Mouse (Mus musculus): ENCODE results near the gene Mbtps2. TPM values are rescaled to one million over a fixed set of nuclear protein-coding genes. Genes with fewer than 3 reads are reported as not detected.

The Mbtps2 gene
- polyA plus RNA-seq, 1 experiment from 2014 or later, result 18.3 TPM

GRCm38 (mm10) chrX:157601450-157601849 lies 2.9 kb upstream of the Mbtps2 start:
- Histone ChIP-seq H3K9me3 (ENCODE audit: control insufficient read depth, low read length) (no peaks in the 10 kb centered on the region), H3K4me1 (ENCODE audit: control insufficient read depth, insufficient read depth, low read length) (no peaks in the 10 kb centered on the region), H3K27ac (ENCODE audit: low read depth, low read length) (no peak overlapping the region), H3K4me3 (ENCODE audit: low read depth, low read length) (no peak overlapping the region), H3K4me2 (no peak overlapping the region), H3K9ac (ENCODE audit: low read length) (no peak overlapping the region), H3K36me3 (ENCODE audit: control insufficient read depth, insufficient read depth, low read length) (no peaks in the 10 kb centered on the region), H3K27me3 (ENCODE audit: control insufficient read depth, insufficient read depth, low read length) (peaks cover 7% of the 10 kb centered on the region; the same call in 1 of the 2 replicates)
- peak; percentile 86 for DNase-seq (ENCODE audit: low spot score, missing footprints)
- 9% methylated on average over 3 of the region's 3 CpGs for WGBS
- no peak for ATAC-seq (ENCODE audit: low FRiP score)

- Histone ChIP-seq H3K9me3 (ENCODE audit: control insufficient read depth, low read length) (no peaks in the 10 kb centered on the region), H3K4me2 (peak overlapping the region; percentile 45), H3K36me3 (ENCODE audit: control insufficient read depth, insufficient read depth, low read length) (no peaks in the 10 kb centered on the region), H3K27me3 (ENCODE audit: control insufficient read depth, insufficient read depth, low read length) (peaks cover 10% of the 10 kb centered on the region; the same call in 1 of the 2 replicates), H3K9ac (ENCODE audit: low read length) (peak overlapping the region; percentile 80), H3K4me1 (ENCODE audit: control insufficient read depth, insufficient read depth, low read length) (0 out of 2 replicates have a peak, but pooled peaks cover 3% of the 10 kb centered on the region), H3K27ac (ENCODE audit: low read depth, low read length) (peak overlapping the region; percentile 65; the same call in 1 of the 2 replicates), H3K4me3 (ENCODE audit: low read depth, low read length) (peak overlapping the region; percentile 56)
- DNase-seq (ENCODE audit: low spot score, missing footprints) (no peak), ATAC-seq (ENCODE audit: low FRiP score) (peak; percentile 20; the same call in 1 of the 2 replicates)
- 28% methylated on average over 17 of the region's 17 CpGs for WGBS
Observed at GRCm38 (mm10) chrX:157597585-157598185, 830 bp downstream of the Mbtps2 start.

- Histone ChIP-seq H3K27ac (ENCODE audit: low read depth, low read length) (no peak overlapping the region), H3K9ac (ENCODE audit: low read length) (no peak overlapping the region), H3K4me3 (ENCODE audit: low read depth, low read length) (no peak overlapping the region), H3K9me3 (ENCODE audit: control insufficient read depth, low read length) (no peaks in the 10 kb centered on the region), H3K27me3 (ENCODE audit: control insufficient read depth, insufficient read depth, low read length) (peaks cover 10% of the 10 kb centered on the region; the same call in 1 of the 2 replicates), H3K4me1 (ENCODE audit: control insufficient read depth, insufficient read depth, low read length) (0 out of 2 replicates have a peak, but pooled peaks cover 3% of the 10 kb centered on the region), H3K36me3 (ENCODE audit: control insufficient read depth, insufficient read depth, low read length) (no peaks in the 10 kb centered on the region), H3K4me2 (peak overlapping the region; percentile 45)
- WGBS, result 90% methylated on average over 5 of the region's 5 CpGs
- no peak for ATAC-seq (ENCODE audit: low FRiP score)
- DNase-seq (ENCODE audit: low spot score, missing footprints), result no peak
Observed at GRCm38 (mm10) chrX:157596802-157597201, 1.7 kb downstream of the Mbtps2 start.

GRCm38 (mm10) chrX:157595927-157596326 lies 2.6 kb downstream of the Mbtps2 start:
- WGBS, result 83% methylated on average over 6 of the region's 6 CpGs
- Histone ChIP-seq H3K9me3 (ENCODE audit: control insufficient read depth, low read length) (no peaks in the 10 kb centered on the region), H3K4me3 (ENCODE audit: low read depth, low read length) (no peak overlapping the region), H3K9ac (ENCODE audit: low read length) (no peak overlapping the region), H3K4me1 (ENCODE audit: control insufficient read depth, insufficient read depth, low read length) (0 out of 2 replicates have a peak, but pooled peaks cover 3% of the 10 kb centered on the region), H3K4me2 (no peak overlapping the region), H3K27ac (ENCODE audit: low read depth, low read length) (no peak overlapping the region), H3K27me3 (ENCODE audit: control insufficient read depth, insufficient read depth, low read length) (peaks cover 10% of the 10 kb centered on the region; the same call in 1 of the 2 replicates), H3K36me3 (ENCODE audit: control insufficient read depth, insufficient read depth, low read length) (no peaks in the 10 kb centered on the region)
- no peak for DNase-seq (ENCODE audit: low spot score, missing footprints)
- no peak for ATAC-seq (ENCODE audit: low FRiP score)

GRCm38 (mm10) chrX:157594606-157595005 lies 3.9 kb downstream of the Mbtps2 start:
- H3K9ac ChIP-seq (ENCODE audit: low read length), result no peak overlapping the region
- H3K27ac ChIP-seq (ENCODE audit: low read depth, low read length), result no peak overlapping the region
- no peaks in the 10 kb centered on the region for H3K9me3 ChIP-seq (ENCODE audit: control insufficient read depth, low read length)
- H3K4me3 ChIP-seq (ENCODE audit: low read depth, low read length), result no peak overlapping the region
- no peak overlapping the region for H3K4me2 ChIP-seq
- H3K27me3 ChIP-seq (ENCODE audit: control insufficient read depth, insufficient read depth, low read length), result peaks cover 10% of the 10 kb centered on the region; the same call in 1 of the 2 replicates
- DNase-seq (ENCODE audit: low spot score, missing footprints), result peak; percentile 88
- H3K4me1 ChIP-seq (ENCODE audit: control insufficient read depth, insufficient read depth, low read length), result 0 out of 2 replicates have a peak, but pooled peaks cover 3% of the 10 kb centered on the region
- 18% methylated on average over 2 of the region's 2 CpGs for WGBS
- peak; percentile 77 for ATAC-seq (ENCODE audit: low FRiP score)
- no peaks in the 10 kb centered on the region for H3K36me3 ChIP-seq (ENCODE audit: control insufficient read depth, insufficient read depth, low read length)

GRCm38 (mm10) chrX:157587001-157587400 lies 11.5 kb downstream of the Mbtps2 start:
- H3K36me3 ChIP-seq (ENCODE audit: control insufficient read depth, insufficient read depth, low read length), result no peaks in the 10 kb centered on the region
- no peak overlapping the region for H3K4me3 ChIP-seq (ENCODE audit: low read depth, low read length)
- no peak for ATAC-seq (ENCODE audit: low FRiP score)
- no peaks in the 10 kb centered on the region for H3K4me1 ChIP-seq (ENCODE audit: control insufficient read depth, insufficient read depth, low read length)
- H3K9me3 ChIP-seq (ENCODE audit: control insufficient read depth, low read length), result no peaks in the 10 kb centered on the region
- H3K9ac ChIP-seq (ENCODE audit: low read length), result no peak overlapping the region
- no peak overlapping the region for H3K27ac ChIP-seq (ENCODE audit: low read depth, low read length)
- no peak overlapping the region for H3K4me2 ChIP-seq
- H3K27me3 ChIP-seq (ENCODE audit: control insufficient read depth, insufficient read depth, low read length), result no peaks in the 10 kb centered on the region; the same call in 1 of the 2 replicates
- 68% methylated on average over 5 of the region's 5 CpGs for WGBS
- no peak for DNase-seq (ENCODE audit: low spot score, missing footprints)

- H3K36me3 ChIP-seq (ENCODE audit: control insufficient read depth, insufficient read depth, low read length), result no peaks in the 10 kb centered on the region
- H3K27ac ChIP-seq (ENCODE audit: low read depth, low read length), result no peak overlapping the region
- H3K4me3 ChIP-seq (ENCODE audit: low read depth, low read length), result no peak overlapping the region
- no peak for ATAC-seq (ENCODE audit: low FRiP score)
- no peaks in the 10 kb centered on the region; the same call in 1 of the 2 replicates for H3K27me3 ChIP-seq (ENCODE audit: control insufficient read depth, insufficient read depth, low read length)
- no peaks in the 10 kb centered on the region for H3K4me1 ChIP-seq (ENCODE audit: control insufficient read depth, insufficient read depth, low read length)
- H3K9me3 ChIP-seq (ENCODE audit: control insufficient read depth, low read length), result no peaks in the 10 kb centered on the region
- no peak overlapping the region for H3K9ac ChIP-seq (ENCODE audit: low read length)
- H3K4me2 ChIP-seq, result no peak overlapping the region
- no peak for DNase-seq (ENCODE audit: low spot score, missing footprints)
Observed at GRCm38 (mm10) chrX:157586397-157586796, 12.1 kb downstream of the Mbtps2 start.

GRCm38 (mm10) chrX:157579108-157579614 lies 19.4 kb downstream of the Mbtps2 start:
- Histone ChIP-seq H3K4me3 (ENCODE audit: low read depth, low read length) (no peak overlapping the region), H3K9me3 (ENCODE audit: control insufficient read depth, low read length) (no peaks in the 10 kb centered on the region), H3K4me2 (no peak overlapping the region), H3K27ac (ENCODE audit: low read depth, low read length) (no peak overlapping the region), H3K27me3 (ENCODE audit: control insufficient read depth, insufficient read depth, low read length) (no peaks in the 10 kb centered on the region), H3K9ac (ENCODE audit: low read length) (no peak overlapping the region), H3K36me3 (ENCODE audit: control insufficient read depth, insufficient read depth, low read length) (no peaks in the 10 kb centered on the region), H3K4me1 (ENCODE audit: control insufficient read depth, insufficient read depth, low read length) (no peaks in the 10 kb centered on the region)
- ATAC-seq (ENCODE audit: low FRiP score) (no peak), DNase-seq (ENCODE audit: low spot score, missing footprints) (no peak)
- 67% methylated on average over 6 of the region's 6 CpGs for WGBS

- H3K4me3 ChIP-seq (ENCODE audit: low read depth, low read length), result no peak overlapping the region
- no peaks in the 10 kb centered on the region for H3K9me3 ChIP-seq (ENCODE audit: control insufficient read depth, low read length)
- ATAC-seq (ENCODE audit: low FRiP score) (no peak), DNase-seq (ENCODE audit: low spot score, missing footprints) (no peak)
- H3K36me3 ChIP-seq (ENCODE audit: control insufficient read depth, insufficient read depth, low read length), result no peaks in the 10 kb centered on the region
- no peaks in the 10 kb centered on the region for H3K27me3 ChIP-seq (ENCODE audit: control insufficient read depth, insufficient read depth, low read length)
- WGBS, result 78% methylated on average over 2 of the region's 2 CpGs
- H3K4me1 ChIP-seq (ENCODE audit: control insufficient read depth, insufficient read depth, low read length), result no peaks in the 10 kb centered on the region
- no peak overlapping the region for H3K4me2 ChIP-seq
- no peak overlapping the region for H3K9ac ChIP-seq (ENCODE audit: low read length)
- H3K27ac ChIP-seq (ENCODE audit: low read depth, low read length), result no peak overlapping the region
Observed at GRCm38 (mm10) chrX:157574683-157575082, 23.8 kb downstream of the Mbtps2 start.

All from midbrain, embryonic 11.5 days (tissue).